Mouse (Mus musculus) ES-E14 (cell line): ENCODE results near the gene Tpt1. TPM values are rescaled to one million over a fixed set of nuclear protein-coding genes. Genes with fewer than 3 reads are reported as not detected.

ENCODE experiments used
- DNase-seq: peaks from one replicate; pipeline ENCODE4 v3.0.0-alpha.2; 2013; ENCODE audit warnings: low read depth, low spot score
- H3K27ac ChIP-seq: 2 replicates; pipeline ENCODE4 v1.5.1; 2012; ENCODE audit warnings: low read depth, mild to moderate bottlenecking, low read length, moderate library complexity, mixed read lengths; ENCODE audit not compliant: poor library complexity, insufficient read depth, severe bottlenecking
- H3K36me3 ChIP-seq: 2 replicates; pipeline ENCODE4 v1.6.1; 2012; ENCODE audit warnings: mild to moderate bottlenecking, low read length, moderate library complexity, mixed read lengths; ENCODE audit not compliant: control insufficient read depth, poor library complexity, insufficient read depth, severe bottlenecking
- H3K4me1 ChIP-seq, 2 experiments: fragments of 150-350 bp in 1 of 2; sonication (generic) in 1 of 2; 2 replicates each; pipeline ENCODE4 v1.6.1; 2012; ENCODE audit warnings: low read length in 2 of 2, mild to moderate bottlenecking in 1 of 2, mixed read lengths in 1 of 2; ENCODE audit not compliant: control insufficient read depth in 2 of 2, insufficient read depth in 2 of 2, poor library complexity in 1 of 2
- H3K4me3 ChIP-seq, 2 experiments: fragments of 150-350 bp in 1 of 2; sonication (generic) in 1 of 2; 2 replicates each; pipeline ENCODE4 v1.5.1; 2012; ENCODE audit warnings: low read length in 2 of 2, low read depth in 1 of 2, mild to moderate bottlenecking in 1 of 2, mixed read lengths in 1 of 2; ENCODE audit not compliant: insufficient read depth in 1 of 2, poor library complexity in 1 of 2, severe bottlenecking in 1 of 2
- H3K9ac ChIP-seq: 2 replicates; pipeline ENCODE4 v1.6.1; 2012; ENCODE audit warnings: low read depth, mild to moderate bottlenecking, low read length, mixed read lengths; ENCODE audit not compliant: poor library complexity, insufficient read depth, severe bottlenecking
- H3K9me3 ChIP-seq: fragments of 150-350 bp; sonication (generic); 2 replicates; pipeline ENCODE4 v1.6.1; 2012; ENCODE audit warnings: low read depth, mild to moderate bottlenecking, low read length; ENCODE audit not compliant: control insufficient read depth, insufficient read depth
- CHD2 ChIP-seq: IDR thresholded peaks from 2 replicates; pipeline ENCODE4 v1.6.1; 2014; ENCODE audit warnings: mild to moderate bottlenecking, low read depth, low read length, inconsistent platforms
- HCFC1 ChIP-seq: IDR thresholded peaks from 2 replicates; pipeline ENCODE4 v1.6.1; 2012; ENCODE audit warnings: low read length, inconsistent platforms, borderline replicate concordance; ENCODE audit not compliant: insufficient read depth
- MAFK ChIP-seq: IDR thresholded peaks from 2 replicates; pipeline ENCODE4 v1.6.1; 2014; ENCODE audit warnings: mild to moderate bottlenecking, low read depth, low read length, inconsistent platforms; ENCODE audit not compliant: insufficient read depth
- ZC3H11A ChIP-seq: IDR thresholded peaks from 2 replicates; pipeline ENCODE4 v1.6.1; 2012; ENCODE audit warnings: low read depth, mild to moderate bottlenecking, inconsistent platforms, low read length, borderline replicate concordance
- ZNF384 ChIP-seq: IDR thresholded peaks from 2 replicates; pipeline ENCODE4 v1.6.1; 2012; ENCODE audit warnings: low read depth, low read length, inconsistent platforms
- in situ Hi-C, 2 experiments: fragments of 600-800 bp; cut with MboI; formaldehyde crosslinking; loops; one replicate each; pipeline ENCODE4 v1.15.1; 2025; ENCODE audit warnings: low sequenced_read_pairs in 2 of 2, inconsistent platforms in 1 of 2; ENCODE audit not compliant: unreplicated experiment in 2 of 2
- total RNA-seq: library from RNA; depleted of rRNA; stranded (reverse); fragments of 300-350 nt; gene quantifications from 2 replicates; pipeline ENCODE4 v1.2.3, GENCODE M21; 2012

Gene Tpt1
- total RNA-seq, 1 experiment, result 613 TPM

GRCm38 (mm10) chr14:75849842-75850568, 5.1 kb downstream of the Tpt1 start:
- no peak for DNase-seq
- peaks cover 29% of the 10 kb centered on the region for H3K36me3 ChIP-seq
- no peak overlapping the region for H3K27ac ChIP-seq
- peaks cover 0 to 7% of the 10 kb centered on the region in 2 experiments; a peak in 2 of 4 replicates for H3K4me1 ChIP-seq
- TF ChIP-seq ZC3H11A (no peak), ZNF384 (no peak), MAFK (no peak), CHD2 (no peak), HCFC1 (no peak)
- no peak overlapping the region for H3K4me3 ChIP-seq
- in situ Hi-C loops, result loop anchor here in 1 of 2 experiments (25.0 kb wide), 1 partner anchor 587 kb away; no protein-coding TSS in a partner anchor
- no peak overlapping the region for H3K9ac ChIP-seq
- H3K9me3 ChIP-seq, result no peaks in the 10 kb centered on the region

DNA sequence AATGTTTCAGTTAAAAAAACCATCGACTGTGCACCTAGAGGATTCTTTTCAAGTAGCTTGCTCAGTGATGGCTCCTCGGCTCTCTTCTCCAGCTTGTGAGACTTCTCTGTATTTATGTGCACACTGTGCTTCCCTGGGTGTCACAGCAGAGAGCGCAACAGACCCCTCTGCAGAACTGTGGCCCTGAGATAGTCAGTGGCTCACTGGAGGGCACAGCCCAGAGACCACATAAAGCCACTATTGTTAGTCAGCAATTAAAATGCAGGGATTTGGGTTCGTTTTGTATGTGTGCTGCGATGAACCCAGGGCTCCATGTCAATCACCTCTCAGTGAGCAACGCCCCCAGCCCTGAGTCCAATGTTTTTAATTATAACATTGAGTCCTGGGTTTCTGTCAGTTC, 5.9 kb downstream of the Tpt1 start:
- no peak for TF ChIP-seq CHD2
- TF ChIP-seq HCFC1, result no peak
- TF ChIP-seq ZC3H11A, result no peak
- no peak for TF ChIP-seq MAFK
- TF ChIP-seq ZNF384, result no peak
- in situ Hi-C loops, result loop anchor here in 1 of 2 experiments (25.0 kb wide), 1 partner anchor 586 kb away; no protein-coding TSS in a partner anchor
- H3K9ac ChIP-seq, result no peak overlapping the region
- H3K27ac ChIP-seq, result no peak overlapping the region
- H3K36me3 ChIP-seq, result peaks cover 28% of the 10 kb centered on the region
- H3K4me1 ChIP-seq, result peaks cover 0 to 9% of the 10 kb centered on the region in 2 experiments; a peak in 2 of 4 replicates
- no peak overlapping the region for H3K4me3 ChIP-seq
- DNase-seq, result no peak
- H3K9me3 ChIP-seq, result no peaks in the 10 kb centered on the region

DNA sequence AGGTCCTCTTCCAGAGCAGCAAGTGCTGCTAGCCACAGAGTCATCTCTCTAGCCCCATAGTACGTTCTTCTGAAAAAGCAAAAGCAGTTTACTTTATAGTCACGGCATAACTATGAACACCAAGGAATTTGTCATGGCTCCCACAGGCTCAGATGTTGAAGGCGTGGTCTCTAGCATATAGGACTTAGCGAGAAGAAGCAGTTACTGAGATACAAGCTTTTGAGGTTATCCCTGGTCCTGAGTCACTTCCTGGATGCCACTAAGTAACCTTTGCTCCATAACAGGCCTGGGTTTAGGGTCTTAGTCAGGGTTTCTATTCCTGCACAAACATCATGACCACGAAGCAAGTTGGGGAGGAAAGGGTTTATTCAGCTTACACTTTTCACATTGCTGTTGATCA, 7.1 kb downstream of the Tpt1 start:
- Histone ChIP-seq H3K9ac (no peak overlapping the region), H3K4me3 (no peak overlapping the region), H3K4me1 (peaks cover 0 to 9% of the 10 kb centered on the region in 2 experiments; a peak in 2 of 4 replicates), H3K27ac (no peak overlapping the region), H3K9me3 (no peaks in the 10 kb centered on the region), H3K36me3 (peaks cover 20% of the 10 kb centered on the region)
- DNase-seq, result no peak
- TF ChIP-seq ZNF384, result no peak
- no peak for TF ChIP-seq CHD2
- TF ChIP-seq MAFK, result no peak
- TF ChIP-seq HCFC1, result no peak
- TF ChIP-seq ZC3H11A, result no peak
- in situ Hi-C loops, result loop anchor here in 1 of 2 experiments (25.0 kb wide), 1 partner anchor 585 kb away; no protein-coding TSS in a partner anchor

DNA sequence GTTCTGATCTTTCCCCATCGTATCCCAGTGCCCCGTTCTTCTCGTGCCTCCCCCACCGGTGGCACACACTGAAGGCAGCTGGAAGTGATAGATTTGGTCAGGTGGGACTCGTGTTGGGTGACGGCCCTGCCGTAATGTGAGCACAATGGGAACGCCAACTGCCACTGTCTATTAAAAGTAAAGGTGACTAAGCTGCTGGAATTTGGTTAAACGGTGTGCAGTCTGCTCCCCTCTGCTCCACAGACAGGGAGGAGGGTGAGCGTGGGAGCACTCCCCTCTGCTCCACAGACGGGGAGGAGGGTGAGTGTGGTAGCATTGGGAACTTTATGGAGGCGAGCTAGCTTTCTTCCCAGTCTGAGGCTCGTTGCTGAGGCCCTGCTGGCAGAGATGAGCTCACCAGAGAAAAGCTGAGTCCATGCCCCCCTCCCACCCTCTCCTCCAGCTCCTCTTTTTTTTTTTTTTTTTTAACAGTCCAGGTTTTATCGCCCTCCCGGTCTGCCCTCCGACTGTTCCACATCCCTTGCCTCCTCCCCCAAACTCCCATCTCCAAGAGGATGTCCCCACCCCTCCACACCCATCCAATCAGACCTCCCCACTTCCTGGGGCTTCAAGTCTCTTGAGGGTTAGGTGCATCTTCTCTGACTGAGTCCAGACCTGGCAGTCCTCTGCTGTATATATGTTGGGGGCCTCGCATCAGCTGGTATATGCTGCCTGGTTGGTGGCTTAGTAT, 10.5 kb downstream of the Tpt1 start:
- Histone ChIP-seq H3K27ac (no peak overlapping the region), H3K4me1 (peaks cover 0 to 2% of the 10 kb centered on the region in 2 experiments; a peak in 2 of 4 replicates), H3K9ac (no peak overlapping the region), H3K9me3 (no peaks in the 10 kb centered on the region), H3K36me3 (no peaks in the 10 kb centered on the region), H3K4me3 (peak overlapping the region in 1 of 2 experiments; percentile 38; a peak in 1 of 4 replicates)
- DNase-seq, result no peak
- TF ChIP-seq ZNF384, result peak; percentile 87
- TF ChIP-seq ZC3H11A, result no peak
- TF ChIP-seq HCFC1, result no peak
- no peak for TF ChIP-seq MAFK
- no peak for TF ChIP-seq CHD2
- in situ Hi-C loops, result loop anchor here in 1 of 2 experiments (25.0 kb wide), 1 partner anchor 582 kb away; no protein-coding TSS in a partner anchor
